ENCODE assay signal across 11 mouse cellular contexts in the genomic region with DNA sequence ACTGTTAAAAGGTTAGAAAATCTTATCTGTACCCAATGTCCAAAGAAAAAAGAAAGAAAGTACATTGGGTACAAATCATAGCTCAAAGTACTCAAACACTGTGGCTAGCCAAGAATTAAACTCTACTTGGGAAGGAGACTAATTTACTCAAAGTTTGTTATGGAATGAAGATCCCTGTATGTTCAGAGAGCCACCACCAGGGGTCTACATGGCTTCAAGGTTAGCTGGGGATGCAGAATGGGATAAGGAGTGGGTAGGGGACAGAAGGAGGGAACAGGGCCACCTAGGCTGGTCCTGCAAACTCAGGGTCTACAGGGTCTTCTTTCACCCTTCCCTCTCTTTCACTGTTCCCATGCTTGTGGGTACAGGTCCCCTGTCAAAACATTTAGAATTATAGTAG.
DNase-seq lines count a peak whose midpoint lies in the region; ATAC-seq and TF ChIP-seq lines count a peak whose summit lies in the region.
"Had no signal": no experiment of that assay in that cellular context is flagged by ENCODE, and none has a peak within 500 bp of the region (broad histone marks: within the 10 kb centered on the region; RNA-seq: fewer than 3 reads in every experiment).

No protein-coding gene starts in this region.

- DNase-seq in heart, postnatal 0 days (ENCODE audit: low spot score) = no peak
- no peak for DNase-seq in heart, adult 9 months (ENCODE audit: low spot score in 2 of 2)
- peak; percentile 28 for DNase-seq in limb, embryonic 11.5 days (ENCODE audit: low spot score)
- no peak for DNase-seq in limb, embryonic 10.5 days (ENCODE audit: low spot score)
- DNase-seq in R1 (ENCODE audit: low read depth, low spot score) = peak; percentile 17
- peak; percentile 12 for DNase-seq in embryo, embryonic 9.5 days (ENCODE audit: extremely low spot score)
- DNase-seq: heart, adult 18-20 months; heart, postnatal 36 days had no signal

- no peak for ATAC-seq in heart, postnatal 0 days (ENCODE audit: insufficient read depth, low read depth)
- ATAC-seq in limb, embryonic 11.5 days (ENCODE audit: insufficient number of reproducible peaks, low FRiP score, low TSS enrichment, low read depth) = no peak
- no peak for ATAC-seq in CD4-positive, CD25-positive, alpha-beta regulatory T cell, adult 4 months
- ATAC-seq: intestine, embryonic 15.5 days had no signal

- H3K4me2 ChIP-seq in heart, postnatal 0 days (ENCODE audit: low read depth, low read length) = no peak overlapping the region
- no peak overlapping the region for H3K4me2 ChIP-seq in limb, embryonic 11.5 days (ENCODE audit: low read depth, severe bottlenecking)
- H3K4me2 ChIP-seq: intestine, embryonic 15.5 days had no signal

- H3K27ac ChIP-seq in heart, postnatal 0 days (ENCODE audit: low read depth) = no peak overlapping the region
- H3K27ac ChIP-seq in limb, embryonic 11.5 days (replicated peaks; ENCODE audit: low read depth, low read length) = no peak overlapping the region
- H3K27ac ChIP-seq in limb, embryonic 10.5 days = no peak overlapping the region
- H3K27ac ChIP-seq: intestine, embryonic 15.5 days; macrophage had no signal

- TF ChIP-seq CTCF in heart, postnatal 0 days (IDR thresholded peaks at IDR 0.05; ENCODE audit: low read depth) = peak; percentile 50

- no peaks in the 10 kb centered on the region for H3K36me3 ChIP-seq in heart, postnatal 0 days (replicated peaks; ENCODE audit: control insufficient read depth, insufficient read depth, low read length)
- H3K36me3 ChIP-seq in limb, embryonic 11.5 days (ENCODE audit: control insufficient read depth, insufficient read depth, low read length) = no peaks in the 10 kb centered on the region
- H3K36me3 ChIP-seq in limb, embryonic 10.5 days = no peaks in the 10 kb centered on the region
- H3K36me3 ChIP-seq: intestine, embryonic 15.5 days had no signal

- H3K4me1 ChIP-seq in heart, postnatal 0 days (ENCODE audit: control insufficient read depth, insufficient read depth) = no peaks in the 10 kb centered on the region
- H3K4me1 ChIP-seq in limb, embryonic 11.5 days (ENCODE audit: control insufficient read depth, insufficient read depth, low read length) = no peaks in the 10 kb centered on the region
- peaks cover 4% of the 10 kb centered on the region; the same call in 1 of the 2 replicates for H3K4me1 ChIP-seq in limb, embryonic 10.5 days
- H3K4me1 ChIP-seq: intestine, embryonic 15.5 days had no signal

- H3K9me3 ChIP-seq in heart, postnatal 0 days (replicated peaks; ENCODE audit: control insufficient read depth, low read length) = no peaks in the 10 kb centered on the region
- no peaks in the 10 kb centered on the region for H3K9me3 ChIP-seq in limb, embryonic 11.5 days (ENCODE audit: control insufficient read depth, low read length)
- no peaks in the 10 kb centered on the region for H3K9me3 ChIP-seq in limb, embryonic 10.5 days (replicated peaks)
- H3K9me3 ChIP-seq: intestine, embryonic 15.5 days had no signal

- no peak overlapping the region for H3K9ac ChIP-seq in heart, postnatal 0 days (replicated peaks; ENCODE audit: low read depth, low read length)
- H3K9ac ChIP-seq in limb, embryonic 11.5 days (ENCODE audit: low read length) = no peak overlapping the region
- H3K9ac ChIP-seq: intestine, embryonic 15.5 days had no signal

- H3K4me3 ChIP-seq in heart, postnatal 0 days (ENCODE audit: low read depth, low read length) = no peak overlapping the region
- no peak overlapping the region for H3K4me3 ChIP-seq in limb, embryonic 11.5 days (ENCODE audit: low read depth, low read length)
- no peak overlapping the region for H3K4me3 ChIP-seq in limb, embryonic 10.5 days
- H3K4me3 ChIP-seq: intestine, embryonic 15.5 days had no signal

- no peaks in the 10 kb centered on the region for H3K27me3 ChIP-seq in heart, postnatal 0 days (ENCODE audit: control insufficient read depth, insufficient read depth, low read length)
- no peaks in the 10 kb centered on the region for H3K27me3 ChIP-seq in limb, embryonic 11.5 days (ENCODE audit: control insufficient read depth, insufficient read depth, low read length)
- no peaks in the 10 kb centered on the region for H3K27me3 ChIP-seq in limb, embryonic 10.5 days (ENCODE audit: low read depth, poor library complexity, severe bottlenecking)
- H3K27me3 ChIP-seq: intestine, embryonic 15.5 days had no signal

- no peak for TF ChIP-seq EP300 in heart, postnatal 0 days (IDR thresholded peaks at IDR 0.05; ENCODE audit: low read depth)

Comparison
In these comparisons a context has a peak if more than half of its experiments do, and no peak if none do; other contexts are left out.
1. DNase-seq: peak in limb, embryonic 11.5 days (single experiment), R1 (single experiment) and embryo, embryonic 9.5 days (single experiment); none in heart, postnatal 0 days (single experiment), heart, adult 9 months (0 of 2) and limb, embryonic 10.5 days (single experiment).